Mouse (Mus musculus) kidney, postnatal 0 days (tissue): Measurements from ENCODE around the gene Gm21981. TPM values are rescaled to one million over a fixed set of nuclear protein-coding genes. Genes with fewer than 3 reads are reported as not detected.

Experiments
- ATAC-seq: fragments of 200-750 bp; cut with Nextera tagmentation; replicated peaks from 2 replicates; pipeline ENCODE4 v1.8.0; 2017; ENCODE audit warnings: low read depth, moderate number of reproducible peaks, moderate TSS enrichment, moderate library complexity; ENCODE audit not compliant: low FRiP score
- DNase-seq: peaks from one replicate; pipeline ENCODE4 v3.0.0-alpha.2; 2016; ENCODE audit warnings: low spot score
- H3K27ac ChIP-seq: fragments of 300-500 bp; sonication (generic); 2 replicates; pipeline ENCODE4 v1.5.1; 2014; ENCODE audit warnings: mild to moderate bottlenecking
- H3K27me3 ChIP-seq: fragments of 300-500 bp; sonication (generic); 2 replicates; pipeline ENCODE4 v1.6.1; 2014; ENCODE audit warnings: low read length, mixed read lengths; ENCODE audit not compliant: insufficient read depth
- H3K36me3 ChIP-seq: fragments of 300-500 bp; sonication (generic); 2 replicates; pipeline ENCODE4 v1.6.1; 2014; ENCODE audit warnings: low read length, mixed read lengths; ENCODE audit not compliant: insufficient read depth
- H3K4me1 ChIP-seq: fragments of 300-500 bp; sonication (generic); replicated peaks from 2 replicates; pipeline ENCODE4 v1.6.1; 2014; ENCODE audit warnings: antibody characterized with exemption, low read length, mixed read lengths; ENCODE audit not compliant: insufficient read depth
- H3K4me2 ChIP-seq: fragments of 300-500 bp; sonication (generic); 2 replicates; pipeline ENCODE4 v1.6.1; 2014; ENCODE audit warnings: mild to moderate bottlenecking, low read length, moderate library complexity, mixed read lengths
- H3K4me3 ChIP-seq: fragments of 300-500 bp; sonication (generic); replicated peaks from 2 replicates; pipeline ENCODE4 v1.5.1; 2014; ENCODE audit warnings: low read depth, low read length
- H3K9ac ChIP-seq: fragments of 300-500 bp; sonication (generic); 2 replicates; pipeline ENCODE4 v1.6.1; 2014; ENCODE audit warnings: low read depth, low read length
- H3K9me3 ChIP-seq: fragments of 300-500 bp; sonication (generic); replicated peaks from 2 replicates; pipeline ENCODE4 v1.6.1; 2016; ENCODE audit warnings: low read length, inconsistent platforms, mixed read lengths
- CTCF ChIP-seq: IDR thresholded peaks from 2 replicates; pipeline ENCODE4 v1.5.1; 2016; ENCODE audit warnings: antibody characterized with exemption, low read depth, mild to moderate bottlenecking, moderate library complexity
- WGBS: fragments of 180-500 bp; shearing (Covaris S2); extraction: QIAGEN DNeasy Blood & Tissue Kit; methylation state at CpG from one replicate; pipeline ENCODE4 v1.1.7; 2014; 5-methylcytosine and 5-hydroxymethylcytosine counted together
- polyA plus RNA-seq: library from polyadenylated mRNA; unstranded; fragments of >200 nt; fragmentation: Nextera tagmentation; extraction: Ambion mirVana; gene quantifications from 2 replicates; pipeline ENCODE4 v1.2.1, GENCODE M21; 2015

Gene Gm21981
- polyA plus RNA-seq, 1 experiment from 2014 or later, result 0.25 TPM

DNA sequence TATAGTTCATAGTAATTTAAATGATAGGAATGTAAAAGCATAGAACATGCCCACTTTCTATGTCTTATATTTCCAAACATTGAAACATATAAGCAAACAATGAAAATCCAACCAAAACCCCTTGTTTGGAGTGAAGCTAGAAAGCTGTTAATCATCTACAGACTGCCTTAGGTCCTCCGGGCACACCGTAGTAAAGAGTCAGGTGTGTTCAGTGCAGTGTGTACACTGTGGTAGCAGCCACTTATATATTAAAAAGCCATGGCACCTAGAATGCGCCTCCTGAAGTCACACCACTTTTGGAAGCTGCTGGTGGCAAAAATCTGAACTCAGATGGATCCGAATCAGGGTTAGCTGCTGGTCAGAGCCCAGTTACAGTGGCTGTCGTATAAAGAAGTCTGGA is 16.0 kb downstream of the Gm21981 start:
- H3K36me3 ChIP-seq, result peaks cover 22% of the 10 kb centered on the region; the same call in 1 of the 2 replicates
- no peaks in the 10 kb centered on the region for H3K4me1 ChIP-seq
- 0 out of 2 replicates have a peak, but pooled peaks have one; percentile 47 for ATAC-seq
- no peak for TF ChIP-seq CTCF
- no peaks in the 10 kb centered on the region for H3K27me3 ChIP-seq
- no peak overlapping the region for H3K9ac ChIP-seq
- DNase-seq, result no peak
- H3K9me3 ChIP-seq, result no peaks in the 10 kb centered on the region
- H3K27ac ChIP-seq, result peak overlapping the region; percentile 58; the same call in 1 of the 2 replicates
- no peak overlapping the region for H3K4me2 ChIP-seq
- 71% methylated on average over 5 of the region's 5 CpGs for WGBS
- H3K4me3 ChIP-seq, result no peak overlapping the region

DNA sequence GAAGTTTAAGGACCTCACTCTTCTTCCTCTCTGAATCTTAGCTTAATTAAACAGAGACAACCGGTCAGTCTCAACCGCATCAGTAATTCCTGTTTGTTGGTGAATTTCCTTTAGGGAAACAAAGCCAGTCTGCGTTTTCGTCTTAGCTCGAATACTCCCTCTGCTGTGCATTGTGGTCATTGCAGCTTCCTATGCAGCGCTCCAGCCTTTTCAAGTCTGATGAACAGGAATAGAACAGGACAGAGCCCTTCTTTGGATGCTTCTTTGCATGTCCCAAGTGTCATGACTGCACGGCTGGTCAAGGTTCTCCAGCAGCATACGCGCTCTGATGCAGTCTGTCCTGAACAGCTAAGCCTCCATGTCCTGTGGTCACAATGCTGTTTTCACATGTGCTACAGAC is 17.7 kb downstream of the Gm21981 start:
- Histone ChIP-seq H3K27me3 (no peaks in the 10 kb centered on the region), H3K9ac (no peak overlapping the region), H3K36me3 (peaks cover 16% of the 10 kb centered on the region; the same call in 1 of the 2 replicates), H3K4me1 (0 out of 2 replicates have a peak, but pooled peaks cover 9% of the 10 kb centered on the region), H3K4me3 (no peak overlapping the region), H3K27ac (no peak overlapping the region), H3K4me2 (no peak overlapping the region), H3K9me3 (no peaks in the 10 kb centered on the region)
- WGBS, result 19% methylated on average over 9 of the region's 9 CpGs
- DNase-seq, result peak; percentile 80
- TF ChIP-seq CTCF, result peak; percentile 91
- no peak for ATAC-seq

- peak overlapping the region; percentile 39 for H3K4me3 ChIP-seq
- ATAC-seq (peak; percentile 79), DNase-seq (peak; percentile 89)
- 0 out of 2 replicates have a peak, but pooled peaks cover 9% of the 10 kb centered on the region for H3K4me1 ChIP-seq
- peak; percentile 48 for TF ChIP-seq CTCF
- peak overlapping the region; percentile 66 for H3K4me2 ChIP-seq
- WGBS, result 4% methylated on average over 49 of the region's 68 CpGs
- H3K9me3 ChIP-seq, result no peaks in the 10 kb centered on the region
- H3K36me3 ChIP-seq, result 0 out of 2 replicates have a peak, but pooled peaks cover 4% of the 10 kb centered on the region
- no peak overlapping the region; the same call in 1 of the 2 replicates for H3K27ac ChIP-seq
- H3K9ac ChIP-seq, result peak overlapping the region; percentile 41; the same call in 1 of the 2 replicates
- no peaks in the 10 kb centered on the region for H3K27me3 ChIP-seq
Measured at GRCm38 (mm10) chr17:47672311-47673111, 21.7 kb downstream of the Gm21981 start.

DNA sequence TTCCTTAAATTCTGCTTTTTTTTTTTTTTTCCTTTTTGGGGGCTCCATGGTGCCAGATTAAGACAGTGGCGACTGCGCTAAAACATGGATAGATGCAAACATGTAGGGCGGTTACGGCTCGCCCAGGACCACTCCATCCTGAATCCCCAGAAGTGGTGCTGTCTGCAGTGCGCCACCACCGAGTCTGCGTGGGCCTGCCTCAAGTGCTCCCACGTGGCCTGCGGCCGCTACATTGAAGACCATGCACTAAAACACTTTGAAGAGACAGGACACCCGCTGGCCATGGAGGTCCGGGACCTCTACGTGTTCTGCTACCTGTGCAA is 22.3 kb downstream of the Gm21981 start:
- Histone ChIP-seq H3K4me2 (peak overlapping the region; percentile 66), H3K4me3 (peak overlapping the region; percentile 39), H3K27ac (no peak overlapping the region), H3K9ac (peak overlapping the region; percentile 41; the same call in 1 of the 2 replicates), H3K27me3 (no peaks in the 10 kb centered on the region), H3K4me1 (0 out of 2 replicates have a peak, but pooled peaks cover 9% of the 10 kb centered on the region), H3K36me3 (0 out of 2 replicates have a peak, but pooled peaks cover 4% of the 10 kb centered on the region), H3K9me3 (no peaks in the 10 kb centered on the region)
- no peak for TF ChIP-seq CTCF
- DNase-seq, result no peak
- ATAC-seq, result 0 out of 2 replicates have a peak, but pooled peaks have one; percentile 3
- WGBS, result 18% methylated on average over 14 of the region's 14 CpGs

- H3K4me3 ChIP-seq, result no peak overlapping the region
- 80% methylated on average over 4 of the region's 4 CpGs for WGBS
- no peak overlapping the region for H3K9ac ChIP-seq
- no peaks in the 10 kb centered on the region for H3K36me3 ChIP-seq
- ATAC-seq, result no peak
- H3K27me3 ChIP-seq, result no peaks in the 10 kb centered on the region
- no peak overlapping the region for H3K27ac ChIP-seq
- no peak overlapping the region for H3K4me2 ChIP-seq
- DNase-seq, result no peak
- TF ChIP-seq CTCF, result no peak
- H3K9me3 ChIP-seq, result no peaks in the 10 kb centered on the region
- 0 out of 2 replicates have a peak, but pooled peaks cover 9% of the 10 kb centered on the region for H3K4me1 ChIP-seq
Measured at GRCm38 (mm10) chr17:47669166-47669565, 25.1 kb downstream of the Gm21981 start.

- 71% methylated on average over 7 of the region's 7 CpGs for WGBS
- no peaks in the 10 kb centered on the region for H3K36me3 ChIP-seq
- H3K27ac ChIP-seq, result no peak overlapping the region
- TF ChIP-seq CTCF, result no peak
- no peaks in the 10 kb centered on the region for H3K27me3 ChIP-seq
- no peak overlapping the region for H3K9ac ChIP-seq
- H3K9me3 ChIP-seq, result no peaks in the 10 kb centered on the region
- ATAC-seq (no peak), DNase-seq (no peak)
- H3K4me2 ChIP-seq, result no peak overlapping the region
- no peaks in the 10 kb centered on the region for H3K4me1 ChIP-seq
- H3K4me3 ChIP-seq, result no peak overlapping the region
Measured at GRCm38 (mm10) chr17:47664474-47664873, 29.8 kb downstream of the Gm21981 start.
